ENCODE assay signal across 26 mouse cellular contexts in genomic region chr7:142917659-142918058, GRCm38 (mm10). TPM values are rescaled to one million over a fixed set of nuclear protein-coding genes. Genes with fewer than 3 reads are reported as not detected.
DNase-seq lines count a peak whose midpoint lies in the region; ATAC-seq and TF ChIP-seq lines count a peak whose summit lies in the region.
"Had no signal": no experiment of that assay in that cellular context is flagged by ENCODE, and none has a peak within 500 bp of the region (broad histone marks: within the 10 kb centered on the region; RNA-seq: fewer than 3 reads in every experiment).

No protein-coding gene starts in this region.

- H3K4me2 ChIP-seq in limb, embryonic 13.5 days (replicated peaks) = no peak overlapping the region
- no peak overlapping the region for H3K4me2 ChIP-seq in lung, postnatal 0 days (replicated peaks; ENCODE audit: low read depth, low read length)
- H3K4me2 ChIP-seq: embryonic facial prominence, embryonic 15.5 days; hindbrain, embryonic 12.5 days had no signal

- ATAC-seq in limb, embryonic 13.5 days (ENCODE audit: low FRiP score, low read depth) = no peak
- peak; percentile 52 for ATAC-seq in lung, postnatal 0 days
- ATAC-seq: CD4-positive, CD25-positive, alpha-beta regulatory T cell, adult 4 months; forebrain, embryonic 14.5 days had no signal

- no peak for TF ChIP-seq CTCF in gastrocnemius, adult 2 months (IDR thresholded peaks at IDR 0.05)
- no peak for TF ChIP-seq CTCF in lung, postnatal 0 days (IDR thresholded peaks at IDR 0.05)

- peak; percentile 1 for DNase-seq in gastrocnemius, adult 2 months
- no peak for DNase-seq in gastrocnemius, postnatal 14 days
- DNase-seq in limb, embryonic 10.5 days (ENCODE audit: low spot score) = no peak
- peak; percentile 15 for DNase-seq in lung, postnatal 0 days (ENCODE audit: low spot score)
- DNase-seq in lung, postnatal 25 days (ENCODE audit: low spot score) = no peak
- DNase-seq in right cerebral cortex, postnatal 14 days = no peak
- DNase-seq: adrenal gland, adult 8-10 months; adrenal gland, postnatal 36 days; B cell, adult 2 months; cerebellum, adult 11 months; cerebellum, adult 8-10 months; embryo, embryonic 11 days; heart, adult 18-20 months; heart, postnatal 10 days; heart, postnatal 4 days had no signal

- no peaks in the 10 kb centered on the region for H3K36me3 ChIP-seq in limb, embryonic 13.5 days
- H3K36me3 ChIP-seq in limb, embryonic 10.5 days = no peaks in the 10 kb centered on the region
- H3K36me3 ChIP-seq in lung, postnatal 0 days (ENCODE audit: insufficient read depth, low read length) = no peaks in the 10 kb centered on the region
- H3K36me3 ChIP-seq: embryonic facial prominence, embryonic 15.5 days; forebrain, embryonic 10.5 days; G1E; heart, embryonic 10.5 days; hindbrain, embryonic 12.5 days had no signal

- 84% methylated on average over 5 of the region's 5 CpGs for WGBS in limb, embryonic 13.5 days
- 92% methylated on average over 5 of the region's 5 CpGs for WGBS in limb, embryonic 10.5 days
- 71% methylated on average over 5 of the region's 5 CpGs for WGBS in lung, postnatal 0 days

- H3K4me3 ChIP-seq in gastrocnemius, adult 2 months = no peak overlapping the region
- H3K4me3 ChIP-seq in limb, embryonic 13.5 days = no peak overlapping the region
- H3K4me3 ChIP-seq in limb, embryonic 10.5 days = no peak overlapping the region
- no peak overlapping the region for H3K4me3 ChIP-seq in lung, postnatal 0 days (ENCODE audit: low read depth, low read length)
- H3K4me3 ChIP-seq: embryonic facial prominence, embryonic 15.5 days; erythroblast, embryonic 14.5 days; forebrain, embryonic 10.5 days; heart, embryonic 10.5 days; hindbrain, embryonic 12.5 days had no signal

- H3K9me3 ChIP-seq in limb, embryonic 13.5 days = no peaks in the 10 kb centered on the region
- no peaks in the 10 kb centered on the region for H3K9me3 ChIP-seq in limb, embryonic 10.5 days (replicated peaks)
- no peaks in the 10 kb centered on the region for H3K9me3 ChIP-seq in lung, postnatal 0 days (ENCODE audit: low read length)
- H3K9me3 ChIP-seq: embryonic facial prominence, embryonic 15.5 days; forebrain, embryonic 10.5 days; G1E; heart, embryonic 10.5 days; hindbrain, embryonic 12.5 days had no signal

- intact Hi-C loops in gastrocnemius, adult 2 months (cut with DNase I) = loop anchor here (1.0 kb wide), 1 partner anchor 23 kb away; no protein-coding TSS in a partner anchor
- intact Hi-C loops in gastrocnemius, postnatal 14 days (cut with DNase I; ENCODE audit: low total_unique reads) = no loop called here

- H3K27me3 ChIP-seq in limb, embryonic 13.5 days = no peaks in the 10 kb centered on the region
- H3K27me3 ChIP-seq in limb, embryonic 10.5 days (ENCODE audit: low read depth, poor library complexity, severe bottlenecking) = peaks cover 13% of the 10 kb centered on the region
- no peaks in the 10 kb centered on the region for H3K27me3 ChIP-seq in lung, postnatal 0 days (replicated peaks; ENCODE audit: insufficient read depth, low read length)
- H3K27me3 ChIP-seq: embryonic facial prominence, embryonic 15.5 days; hindbrain, embryonic 12.5 days had no signal

- H3K9ac ChIP-seq in limb, embryonic 13.5 days = peak overlapping the region; percentile 8; the same call in 1 of the 2 replicates
- no peak overlapping the region for H3K9ac ChIP-seq in lung, postnatal 0 days (replicated peaks; ENCODE audit: low read depth)
- H3K9ac ChIP-seq: embryonic facial prominence, embryonic 15.5 days; hindbrain, embryonic 12.5 days had no signal

- no peak for TF ChIP-seq EP300 in lung, postnatal 0 days (IDR thresholded peaks at IDR 0.05)

- H3K27ac ChIP-seq in gastrocnemius, adult 2 months = no peak overlapping the region
- H3K27ac ChIP-seq in limb, embryonic 13.5 days = no peak overlapping the region
- H3K27ac ChIP-seq in limb, embryonic 10.5 days = no peak overlapping the region
- H3K27ac ChIP-seq in lung, postnatal 0 days (ENCODE audit: low read length) = no peak overlapping the region
- H3K27ac ChIP-seq: embryonic facial prominence, embryonic 15.5 days; forebrain, embryonic 10.5 days; heart, embryonic 10.5 days; hindbrain, embryonic 12.5 days had no signal

- H3K4me1 ChIP-seq in limb, embryonic 13.5 days = no peaks in the 10 kb centered on the region
- H3K4me1 ChIP-seq in limb, embryonic 10.5 days = peaks cover 3% of the 10 kb centered on the region; the same call in 1 of the 2 replicates
- no peaks in the 10 kb centered on the region for H3K4me1 ChIP-seq in lung, postnatal 0 days (ENCODE audit: insufficient read depth, low read depth, low read length)
- H3K4me1 ChIP-seq: embryonic facial prominence, embryonic 15.5 days had no signal

RNA-seq across cellular contexts. Expression of gene Th, which starts 13.3 kb away (rescaled TPM):
- total RNA-seq in gastrocnemius, adult 2 months (2021) = under 1 TPM in 1 of 2 experiments, not detected in 1; 0.33 TPM
- total RNA-seq in gastrocnemius, postnatal 14 days (2021) = under 1 TPM; 0.24 to 0.49 TPM
- polyA plus RNA-seq in limb, embryonic 13.5 days (2015; fragmentation: Nextera tagmentation; extraction: Ambion mirVana) = 0.46 and 0.77 TPM in 2 replicates
- polyA plus RNA-seq in limb, embryonic 10.5 days (2016; fragmentation: Nextera tagmentation; extraction: Ambion mirVana) = 1.2 TPM in 2 replicates
- polyA plus RNA-seq in lung, postnatal 0 days (2015; fragmentation: Nextera tagmentation; extraction: Ambion mirVana) = 0.08 and 0.10 TPM in 2 replicates
- total RNA-seq: common myeloid progenitor, adult 5-6 weeks; G1E; heart, adult 18-20 months; heart, postnatal 10 days had no signal
- polyA plus RNA-seq: CD4-positive, CD25-positive, alpha-beta regulatory T cell, adult 4 months; erythroblast, embryonic 14.5 days; G1E had no signal

RNA-seq across cellular contexts. Expression of gene Ascl2, which starts 51.4 kb away (rescaled TPM):
- total RNA-seq in gastrocnemius, adult 2 months (2021) = not detected
- not detected for total RNA-seq in gastrocnemius, postnatal 14 days (2021)
- 0.75 and 1.4 TPM in 2 replicates for polyA plus RNA-seq in limb, embryonic 13.5 days (2015; fragmentation: Nextera tagmentation; extraction: Ambion mirVana)
- polyA plus RNA-seq in limb, embryonic 10.5 days (2016; fragmentation: Nextera tagmentation; extraction: Ambion mirVana) = 0.26 and 0.40 TPM in 2 replicates
- polyA plus RNA-seq in lung, postnatal 0 days (2015; fragmentation: Nextera tagmentation; extraction: Ambion mirVana) = 0.90 and 1.3 TPM in 2 replicates
- total RNA-seq: G1E; gastrocnemius, adult 8-10 months; heart, adult 18-20 months; heart, postnatal 10 days; heart, postnatal 4 days had no signal
- polyA plus RNA-seq: G1E had no signal

Comparison
In these comparisons a context has a peak if more than half of its experiments do, and no peak if none do; other contexts are left out.
1. DNase-seq: peak in gastrocnemius, adult 2 months (single experiment) and lung, postnatal 0 days (single experiment); none in gastrocnemius, postnatal 14 days (single experiment), limb, embryonic 10.5 days (single experiment), lung, postnatal 25 days (single experiment) and right cerebral cortex, postnatal 14 days (single experiment).